Mouse (Mus musculus) cerebellum, adult 2 months (tissue): ENCODE measurements around the gene Spns2. TPM values are rescaled to one million over a fixed set of nuclear protein-coding genes. Genes with fewer than 3 reads are reported as not detected.
"Not testable (repeated sequence)": the region's sequence is repeated elsewhere in the genome, so short reads cannot be mapped to it uniquely, and the experiment has no call there.

Experiments used
- DNase-seq, 2 experiments: peaks; one replicate each; pipeline ENCODE4 v3.0.0; 2021
- H3K27ac ChIP-seq: fragments of 200-500 bp; 2 replicates; pipeline ENCODE4 v1.5.1; 2012; ENCODE audit warnings: low read length, control low read depth, inconsistent platforms; ENCODE audit not compliant: insufficient read depth
- H3K27me3 ChIP-seq: fragments of 200-500 bp; 2 replicates; pipeline ENCODE4 v1.6.1; 2012; ENCODE audit warnings: inconsistent platforms, mild to moderate bottlenecking, low read length, moderate library complexity; ENCODE audit not compliant: control insufficient read depth, insufficient read depth
- H3K4me1 ChIP-seq: fragments of 200-500 bp; 2 replicates; pipeline ENCODE4 v1.6.1; 2011; ENCODE audit warnings: low read length; ENCODE audit not compliant: control insufficient read depth, insufficient read depth
- H3K4me3 ChIP-seq: fragments of 200-500 bp; replicated peaks from 2 replicates; pipeline ENCODE3; 2011; ENCODE audit warnings: mild to moderate bottlenecking, low read depth, low read length, control low read depth; ENCODE audit not compliant: insufficient read depth
- CTCF ChIP-seq: fragments of 200-500 bp; IDR thresholded peaks from 2 replicates; pipeline ENCODE4 v1.5.1; 2011; ENCODE audit warnings: low read depth, mild to moderate bottlenecking, control low read depth, low read length, moderate library complexity, borderline replicate concordance; ENCODE audit not compliant: insufficient read depth
- POLR2A ChIP-seq: fragments of 200-500 bp; IDR thresholded peaks from 2 replicates; pipeline ENCODE4 v1.6.1; 2011; ENCODE audit warnings: low read length, control low read depth, borderline replicate concordance; ENCODE audit not compliant: insufficient read depth
- WGBS: fragments of 180-500 bp; shearing (Covaris S2); methylation state at CpG from one replicate; pipeline ENCODE4 v1.1.7; 2018; 5-methylcytosine and 5-hydroxymethylcytosine counted together
- polyA plus RNA-seq: library from polyadenylated mRNA; depleted of rRNA; stranded (reverse); fragments of >200 nt; gene quantifications from 2 replicates; pipeline ENCODE4 v1.2.3, GENCODE M21; 2012

The Spns2 gene
- polyA plus RNA-seq, 1 experiment = 59.5 TPM

DNA sequence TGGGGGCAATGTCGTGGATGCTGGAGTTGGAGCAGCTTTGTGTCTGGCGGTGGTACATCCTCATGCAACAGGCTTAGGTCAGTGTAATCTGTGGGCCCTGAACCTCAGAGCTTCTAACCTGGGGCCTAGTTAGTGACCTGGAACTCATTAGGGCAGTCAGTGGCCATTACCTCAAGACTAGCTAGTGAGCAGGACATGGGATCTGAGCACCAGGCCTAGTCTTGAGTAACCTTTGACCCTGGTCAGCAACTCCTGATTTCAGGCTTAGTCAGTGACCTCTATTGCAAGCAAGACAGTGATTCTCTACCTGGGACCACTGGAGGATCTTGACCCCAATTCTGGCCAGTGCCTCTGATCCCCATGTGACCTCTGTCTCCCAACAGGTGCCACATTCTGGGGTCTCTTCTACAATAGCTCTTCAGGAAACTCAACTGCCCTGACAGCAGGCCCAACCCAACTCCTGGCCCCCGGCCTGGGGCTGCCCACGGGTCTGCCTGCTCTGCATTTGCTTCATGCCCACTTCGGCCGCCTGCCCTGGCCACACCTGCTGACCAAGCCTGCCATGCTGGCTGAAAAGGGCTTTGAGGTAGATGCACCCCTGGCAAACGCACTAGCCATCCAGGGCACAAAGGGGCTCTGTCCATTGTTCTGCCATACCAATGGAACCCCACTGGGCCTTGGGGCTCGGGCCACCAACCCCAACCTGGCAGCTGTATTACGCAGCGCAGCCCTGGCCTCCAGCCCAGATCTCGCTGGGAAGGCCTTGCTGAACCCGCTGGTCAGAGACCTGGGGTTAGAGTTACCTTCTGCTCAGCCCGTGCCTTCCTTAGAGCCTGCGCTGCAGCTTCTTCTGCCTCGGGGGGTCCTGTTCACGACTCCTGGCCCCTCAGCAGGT lies 52.7 kb downstream of the Spns2 start:
- 27% methylated on average over 16 of the region's 16 CpGs for WGBS
- Histone ChIP-seq H3K4me1 (no peaks in the 10 kb centered on the region), H3K27me3 (no peaks in the 10 kb centered on the region), H3K4me3 (no peak overlapping the region), H3K27ac (no peak overlapping the region)
- peak in 1 of 2 experiments; percentile 33 for DNase-seq
- TF ChIP-seq POLR2A (no peak), CTCF (no peak)

DNA sequence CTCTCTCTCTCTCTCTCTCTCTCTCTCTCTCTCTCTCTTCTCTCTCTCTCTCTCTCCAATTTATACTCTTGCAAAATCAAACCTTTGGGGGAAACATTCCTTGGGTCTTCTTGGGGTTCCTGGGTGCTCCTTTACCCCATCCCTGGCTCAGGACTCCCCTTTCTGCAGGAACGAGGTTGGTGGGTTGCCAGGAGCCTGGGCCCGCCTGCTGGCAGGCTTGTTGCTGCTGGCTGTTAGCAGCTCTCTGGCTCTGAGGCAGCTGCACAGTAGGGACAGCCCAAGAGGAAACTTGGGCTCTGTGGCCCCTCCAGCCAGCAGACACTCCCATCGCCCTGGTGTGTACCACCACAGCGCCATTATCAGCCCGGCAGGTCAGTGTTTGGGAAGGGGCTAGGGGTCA lies 53.4 kb downstream of the Spns2 start:
- Histone ChIP-seq H3K27ac (no peak overlapping the region), H3K27me3 (no peaks in the 10 kb centered on the region), H3K4me3 (no peak overlapping the region), H3K4me1 (no peaks in the 10 kb centered on the region)
- peak in 1 of 2 experiments; percentile 34 for DNase-seq
- 37% methylated on average over 5 of the region's 5 CpGs for WGBS
- TF ChIP-seq CTCF (no peak), POLR2A (no peak)

DNA sequence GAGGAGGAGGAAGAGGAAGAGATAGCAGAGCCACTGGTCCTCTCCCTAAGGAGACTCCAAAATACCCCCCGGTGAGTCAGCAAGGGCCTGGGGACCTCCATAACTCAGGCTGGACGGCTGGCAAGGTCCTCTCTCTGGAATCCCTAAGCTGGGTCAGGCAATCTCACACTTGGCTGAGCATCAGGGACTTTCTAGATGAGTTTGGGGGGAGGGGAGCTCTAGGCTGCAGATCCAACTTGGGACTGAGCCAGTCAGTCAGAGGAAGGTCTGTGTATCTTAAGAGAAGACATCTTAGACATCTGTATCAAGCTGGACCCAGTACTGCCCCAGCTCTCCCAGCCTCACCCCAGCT lies 54.0 kb downstream of the Spns2 start:
- no peak for TF ChIP-seq CTCF
- TF ChIP-seq POLR2A = no peak
- Histone ChIP-seq H3K27ac (no peak overlapping the region), H3K4me3 (no peak overlapping the region), H3K4me1 (no peaks in the 10 kb centered on the region), H3K27me3 (no peaks in the 10 kb centered on the region)
- no peak for DNase-seq
- WGBS = 23% methylated on average over 2 of the region's 2 CpGs

DNA sequence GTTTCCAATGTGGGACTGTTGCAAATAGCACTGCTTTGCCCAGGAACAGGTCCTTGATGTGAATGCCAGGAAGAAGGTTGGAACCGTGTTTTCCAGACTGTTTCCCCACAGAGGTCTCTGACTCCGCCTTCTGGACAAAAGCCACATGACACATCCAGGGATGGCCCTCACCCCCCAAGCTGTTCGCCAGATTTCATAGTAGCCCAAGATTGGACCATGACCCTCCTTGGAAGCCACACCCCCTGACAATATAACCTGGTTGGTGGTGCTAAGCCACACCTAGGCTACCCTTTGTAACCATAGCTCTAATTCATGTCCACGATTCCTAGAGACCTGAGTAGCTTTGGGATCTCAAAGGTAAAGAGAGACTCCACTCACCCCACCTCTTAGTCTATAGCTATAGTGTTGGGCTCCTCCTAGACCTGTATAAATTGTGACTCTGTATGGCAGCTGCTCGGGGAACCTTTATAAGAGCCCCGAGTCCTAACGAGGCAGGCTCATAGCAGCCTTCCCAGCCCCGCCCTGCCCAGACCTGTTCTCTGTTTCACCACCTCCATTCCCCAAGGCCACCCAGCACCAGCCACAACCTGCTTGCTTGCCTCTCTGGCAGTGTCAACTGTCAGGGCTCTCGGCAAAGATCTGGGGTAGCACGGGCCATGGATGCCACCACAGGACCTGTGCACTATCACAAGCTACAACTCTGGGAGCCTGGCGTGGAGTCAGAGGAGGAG lies 54.6 kb downstream of the Spns2 start, which contains the start of gene Ggt6:
Gene Ggt6, plus strand, starts transcription at position 564 of the 731 bp plus-strand sequence.
- no peaks in the 10 kb centered on the region for H3K27me3 ChIP-seq
- TF ChIP-seq CTCF (no peak), POLR2A (no peak)
- no peak within 1 kb of the TSS for H3K4me3 ChIP-seq
- no peak within 1 kb of the TSS for H3K27ac ChIP-seq
- DNase-seq = no peak
- WGBS = 53% methylated on average over 11 of the region's 11 CpGs
- H3K4me1 ChIP-seq = no peaks in the 10 kb centered on the region

DNA sequence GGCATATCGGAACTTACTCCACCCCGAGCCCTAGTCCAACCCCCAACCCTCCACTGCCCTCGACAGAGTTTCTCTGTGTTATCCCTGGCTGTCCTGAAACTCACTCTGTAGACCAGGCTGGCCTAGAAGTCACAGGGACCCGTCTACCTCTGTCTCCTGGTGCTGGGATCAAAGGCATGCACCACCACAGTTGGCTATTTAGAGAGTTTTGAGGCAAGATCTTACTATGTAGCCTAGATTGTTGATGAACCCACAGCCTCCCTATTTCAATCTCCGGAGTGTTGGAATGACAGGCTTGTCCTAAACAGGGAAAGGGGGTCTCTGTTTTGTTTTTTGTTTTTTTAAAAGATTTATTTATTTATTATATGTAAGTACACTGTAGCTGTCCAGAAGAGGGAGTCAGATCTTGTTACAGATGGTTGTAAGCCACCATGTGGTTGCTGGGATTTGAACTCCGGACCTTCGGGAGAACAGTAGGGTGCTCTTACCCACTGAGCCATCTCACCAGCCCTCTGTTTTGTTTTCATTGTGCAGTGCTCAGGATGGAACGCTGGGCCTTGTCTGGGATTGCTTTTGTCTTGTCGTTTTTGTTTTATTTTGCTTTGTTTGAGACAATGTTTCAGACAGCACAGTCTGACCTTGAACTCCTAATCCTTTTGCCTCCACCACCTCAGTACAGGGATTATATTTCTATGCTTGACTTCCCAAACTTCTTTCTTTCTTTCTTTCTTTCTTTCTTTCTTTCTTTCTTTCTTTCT lies 59.2 kb downstream of the Spns2 start:
- H3K4me1 ChIP-seq, H3K27me3 ChIP-seq, H3K4me3 ChIP-seq, DNase-seq, H3K27ac ChIP-seq: not testable (repeated sequence)
- 63% methylated on average over 9 of the region's 9 CpGs for WGBS

DNA sequence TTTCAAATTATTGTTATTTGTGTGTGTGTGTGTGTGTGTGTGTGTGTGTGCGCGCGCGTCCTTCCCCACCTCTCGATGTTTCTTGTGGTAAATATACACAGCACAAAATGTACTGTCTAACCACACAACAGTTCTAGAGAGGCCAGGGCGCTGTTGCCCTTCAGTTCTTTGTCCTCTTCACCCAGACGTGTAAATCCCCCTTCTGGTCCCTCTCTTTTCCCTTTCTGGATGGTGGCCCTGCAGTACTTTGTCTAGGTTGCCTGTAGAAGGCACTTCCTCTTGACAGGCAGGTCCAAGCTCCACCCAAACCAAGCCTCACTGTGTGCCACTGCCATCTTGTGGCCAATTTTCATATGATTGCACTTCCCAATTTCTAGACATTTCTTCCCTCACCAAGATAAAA lies 60.4 kb downstream of the Spns2 start:
- peak; percentile 68 to 70 for DNase-seq
- no peak overlapping the region for H3K27ac ChIP-seq
- H3K4me1 ChIP-seq = no peaks in the 10 kb centered on the region
- TF ChIP-seq POLR2A (no peak), CTCF (peak; percentile 80)
- no peaks in the 10 kb centered on the region for H3K27me3 ChIP-seq
- no peak overlapping the region for H3K4me3 ChIP-seq
- WGBS = 44% methylated on average over 7 of the region's 7 CpGs

DNA sequence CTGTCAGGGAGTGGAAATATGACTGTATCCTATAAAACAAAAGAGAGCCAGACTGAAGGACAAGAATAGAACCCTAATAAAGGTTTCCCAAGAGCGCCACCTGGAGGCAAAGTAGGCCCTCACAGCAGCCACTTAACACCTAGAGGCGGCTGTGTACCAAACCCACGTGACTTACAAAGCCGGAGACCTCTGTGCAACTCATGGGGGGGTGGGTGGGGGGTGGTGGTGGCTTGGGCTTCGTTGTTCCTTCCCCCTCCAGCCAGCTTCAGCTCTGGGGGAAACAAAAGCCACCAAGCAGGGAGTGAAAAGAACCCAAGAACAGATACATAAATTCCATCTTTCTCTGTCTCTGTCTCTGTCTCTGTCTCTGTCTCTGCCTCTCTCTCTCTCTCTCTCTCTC lies 61.0 kb downstream of the Spns2 start:
- no peak overlapping the region for H3K27ac ChIP-seq
- no peaks in the 10 kb centered on the region for H3K4me1 ChIP-seq
- H3K4me3 ChIP-seq = no peak overlapping the region
- TF ChIP-seq CTCF (peak; percentile 34; the same call in 1 of the 2 replicates), POLR2A (no peak)
- no peaks in the 10 kb centered on the region for H3K27me3 ChIP-seq
- peak; percentile 60 for DNase-seq
- WGBS = 1% methylated on average over 5 of the region's 5 CpGs
